Mouse (Mus musculus): Measurements from ENCODE around the gene Ranbp3l.

Gene Ranbp3l

DNA sequence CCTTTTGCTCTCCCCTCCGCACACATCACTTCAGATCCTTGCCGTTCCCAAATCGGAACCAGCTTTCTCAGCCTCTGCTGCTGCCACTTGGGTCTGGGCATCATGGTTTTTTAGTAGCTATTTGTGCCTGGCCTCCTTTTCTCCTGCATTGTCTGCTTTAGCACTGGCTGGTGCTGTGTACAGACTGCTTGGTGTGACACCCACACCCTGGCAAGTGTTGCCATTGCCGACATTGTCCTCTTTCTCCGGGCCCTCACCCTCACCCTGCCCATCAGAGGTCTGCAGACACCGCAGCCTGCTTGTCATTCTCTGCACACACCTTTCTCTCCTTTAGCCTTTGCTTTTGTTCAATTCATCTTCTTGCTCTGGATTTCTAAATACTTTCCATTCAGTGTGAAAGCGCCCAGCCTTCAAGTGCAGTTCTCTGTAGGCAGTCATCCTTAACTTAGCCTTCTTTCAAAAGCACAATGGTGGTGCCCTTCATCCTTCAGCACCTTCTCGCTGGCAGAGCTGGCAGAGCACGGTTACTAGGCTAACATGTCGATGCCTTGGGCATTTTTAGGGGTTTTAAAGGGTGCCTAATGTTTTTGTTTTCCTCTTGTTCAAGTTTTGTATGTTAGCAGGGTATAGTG, 132.8 kb downstream of the Ranbp3l start:
- no peak for DNase-seq

DNA sequence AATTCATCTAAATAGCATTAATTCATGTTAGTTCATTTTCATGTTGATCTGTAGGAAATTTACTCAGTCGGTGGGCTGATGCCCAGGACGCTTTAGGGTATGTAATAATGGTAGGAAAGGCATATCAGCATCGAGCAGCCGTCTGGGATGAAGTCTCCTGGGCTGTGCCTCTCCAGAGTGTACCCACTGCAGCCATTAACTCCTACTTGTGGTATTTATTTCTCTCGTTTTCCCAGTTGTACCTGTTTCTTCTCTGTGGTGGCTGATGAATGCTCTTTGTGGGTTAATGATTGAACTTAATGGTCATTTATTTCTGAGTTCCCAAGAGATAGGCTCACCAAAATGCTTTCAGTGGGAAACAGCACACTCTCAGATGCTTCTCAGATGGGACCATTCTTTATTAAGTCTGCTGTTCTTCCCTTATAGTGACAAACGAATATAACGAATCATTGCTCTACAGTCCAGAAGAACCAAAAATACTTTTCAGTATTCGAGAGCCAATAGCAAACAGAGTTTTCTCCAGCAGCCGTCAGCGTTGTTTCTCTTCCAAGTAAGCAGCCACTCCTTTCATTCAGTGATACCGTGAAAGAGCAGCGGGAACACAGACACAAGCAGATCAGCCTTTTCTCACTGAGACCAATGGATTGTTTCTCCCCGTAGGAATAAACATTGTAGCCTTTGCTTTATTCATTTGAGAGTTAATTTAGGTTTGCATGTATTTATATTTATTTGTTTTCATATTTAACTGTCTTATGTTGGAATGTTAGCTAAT, 138.7 kb downstream of the Ranbp3l start:
- DNase-seq: no peak

DNA sequence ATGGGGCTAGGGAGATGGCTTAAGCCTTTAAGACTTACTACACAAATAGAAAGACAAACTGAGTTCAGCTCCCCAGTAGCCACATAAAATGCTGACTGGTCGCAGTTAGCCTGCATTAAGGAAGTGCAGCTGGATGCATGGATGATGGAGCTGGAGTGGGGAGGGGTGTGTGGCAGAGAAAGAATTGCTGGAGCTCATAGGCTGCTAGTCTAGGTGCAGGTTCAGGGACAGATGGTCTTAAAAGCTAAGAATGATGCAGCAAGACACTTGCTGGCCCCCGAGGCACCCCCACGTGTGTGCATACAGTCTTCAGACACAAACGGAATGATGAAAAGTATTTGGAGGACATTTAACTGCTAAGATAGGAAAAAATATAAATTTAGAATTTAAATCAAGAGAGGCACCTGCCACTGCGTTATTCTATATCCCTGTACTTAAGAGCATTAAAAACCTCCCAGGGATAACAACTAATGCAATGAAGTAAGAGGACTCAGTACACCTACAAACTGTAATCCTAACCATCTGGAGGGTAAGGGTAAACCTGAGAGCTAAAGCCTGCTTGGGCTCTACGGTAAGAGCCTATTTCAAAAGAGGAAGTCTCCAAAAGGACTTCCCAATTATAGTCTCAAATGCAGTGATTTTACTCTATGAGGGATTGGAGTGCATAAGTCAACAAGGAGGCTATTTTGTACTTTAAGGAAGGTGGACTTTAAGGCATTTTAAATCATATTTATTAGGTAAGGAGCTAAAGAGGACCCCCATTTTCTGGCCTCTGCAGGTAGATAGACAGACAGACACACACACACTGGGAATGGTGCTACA, 143.0 kb downstream of the Ranbp3l start:
- DNase-seq: no peak

GRCm38 (mm10) chr15:9111648-9112047, 143.9 kb downstream of the Ranbp3l start:
- DNase-seq: no peak

DNA sequence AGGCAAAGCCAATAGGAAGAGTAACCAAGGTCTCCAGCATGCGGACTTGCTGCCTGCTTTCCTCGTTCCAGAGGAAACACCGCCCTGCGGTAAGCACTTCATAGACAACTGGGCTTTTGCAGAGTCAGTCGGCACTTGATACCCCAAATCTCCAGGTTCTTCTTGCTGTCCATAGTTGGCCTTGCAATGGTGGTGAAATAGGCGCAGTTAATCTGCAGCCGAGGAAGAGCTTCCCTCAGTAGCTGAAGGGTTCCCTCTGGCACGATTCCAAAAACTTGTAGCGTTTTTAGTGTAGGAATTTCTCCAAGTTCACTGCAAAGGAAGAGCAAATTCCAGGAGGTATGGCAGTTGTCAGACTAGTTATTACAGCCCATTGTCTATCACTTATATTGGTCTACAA, 145.8 kb downstream of the Ranbp3l start:
- DNase-seq: no peak

DNA sequence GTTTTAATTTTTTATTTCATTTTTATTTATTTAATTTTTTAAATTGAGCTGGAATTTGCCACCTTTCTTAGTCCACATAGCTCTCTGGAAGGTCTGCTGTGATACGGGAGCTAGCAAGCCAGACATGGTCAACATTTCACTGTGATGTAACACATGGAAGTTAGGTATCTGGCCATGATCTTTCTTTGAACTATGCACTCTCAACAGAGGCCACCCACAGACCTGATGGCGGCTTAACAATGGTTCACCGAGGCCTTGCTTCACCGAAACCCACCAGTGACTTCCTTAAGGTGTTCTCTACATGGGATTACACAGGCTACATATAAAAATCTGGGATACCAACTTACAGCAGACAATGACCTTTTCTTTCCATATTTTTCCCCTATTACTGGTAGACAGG, 146.4 kb downstream of the Ranbp3l start:
- DNase-seq: no peak

- no peak for DNase-seq
These were observed 146.8 kb downstream of the Ranbp3l start for GRCm38 (mm10) chr15:9114599-9114998.

Data from kidney, adult 18-20 months (tissue).